Mouse (Mus musculus): ENCODE results near the gene Aspdh. TPM values are rescaled to one million over a fixed set of nuclear protein-coding genes. Genes with fewer than 3 reads are reported as not detected.

Gene Aspdh
- total RNA-seq, 2 experiments from 2014 or later: 20.5 to 24.5 TPM

GRCm38 (mm10) chr7:44495992-44496770 lies 31.0 kb downstream of the Aspdh start, which contains the start of the genes Emc10 and Fam71e1:
Gene Emc10 (minus strand): TSS chr7:44496529.
Gene Fam71e1 (plus strand): TSS chr7:44496581.
- peak; percentile 98 for DNase-seq
- intact Hi-C loops (cut with DNase I): no loop called here

GRCm38 (mm10) chr7:44496771-44497109 lies 31.5 kb downstream of the Aspdh start:
- intact Hi-C loops (cut with DNase I): no loop called here
- no peak for DNase-seq

- intact Hi-C loops (cut with DNase I): no loop called here
- DNase-seq: no peak
Observed at GRCm38 (mm10) chr7:44497361-44498055, 32.3 kb downstream of the Aspdh start.

- intact Hi-C loops (cut with DNase I): no loop called here
- DNase-seq: no peak
Observed at GRCm38 (mm10) chr7:44498922-44499321, 33.7 kb downstream of the Aspdh start.

GRCm38 (mm10) chr7:44500046-44500445 lies 34.9 kb downstream of the Aspdh start:
- intact Hi-C loops (cut with DNase I): no loop called here
- no peak for DNase-seq

GRCm38 (mm10) chr7:44501563-44502115 lies 36.4 kb downstream of the Aspdh start:
- peak; percentile 80 for DNase-seq
- intact Hi-C loops (cut with DNase I): no loop called here

GRCm38 (mm10) chr7:44507491-44507890 lies 42.3 kb downstream of the Aspdh start:
- intact Hi-C loops (cut with DNase I): no loop called here
- DNase-seq: no peak

Small RNA genes lying within 50 kb of the gene (microRNA-seq; reads per million reads assigned to microRNA genes)
- gene Mir7052: 0.90 reads per million

Other genes with a start within 250 kb of the Aspdh start
- gene Klk1b5, start 249.4 kb upstream of the Aspdh start, total RNA-seq (2021): not detected
- gene Klk1, start 240.0 kb upstream of the Aspdh start, total RNA-seq (2021): not detected
- not detected for gene Gm36864, start 229.2 kb upstream of the Aspdh start, total RNA-seq (2021)
- gene 1700028J19Rik, start 218.7 kb upstream of the Aspdh start, total RNA-seq (2021): under 1 TPM; 0.64 to 0.82 TPM
- 100 to 1,000 TPM; 169 to 191 TPM for gene 2410002F23Rik, start 218.7 kb upstream of the Aspdh start, total RNA-seq (2021)
- not detected for gene Acp4, start 208.0 kb upstream of the Aspdh start, total RNA-seq (2021)
- gene Gm15517, start 203.9 kb upstream of the Aspdh start, total RNA-seq (2021): not detected
- gene Clec11a, start 158.5 kb upstream of the Aspdh start, total RNA-seq (2021): 1 to 10 TPM; 2.5 to 2.8 TPM
- gene Shank1, start 155.1 kb upstream of the Aspdh start, total RNA-seq (2021): 100 to 1,000 TPM; 299 to 336 TPM
- gene Syt3, start 81.3 kb upstream of the Aspdh start, total RNA-seq (2021): 10 to 100 TPM; 45.1 to 52.4 TPM
- gene 1700008O03Rik, start 79.6 kb upstream of the Aspdh start, total RNA-seq (2021): 1 to 10 TPM; 1.3 to 2.4 TPM
- gene Lrrc4b, start 36.4 kb upstream of the Aspdh start, total RNA-seq (2021): 100 to 1,000 TPM; 357 to 379 TPM
- 10 to 100 TPM; 31.9 to 32.6 TPM for gene Josd2, start 2.6 kb downstream of the Aspdh start, total RNA-seq (2021)
- 100 to 1,000 TPM; 146 to 150 TPM for gene Emc10, start 31.1 kb downstream of the Aspdh start, total RNA-seq (2021)
- 10 to 100 TPM; 23.8 to 27.3 TPM for gene Fam71e1, start 31.2 kb downstream of the Aspdh start, total RNA-seq (2021)
- under 1 TPM in 1 of 2 experiments, not detected in 1; 0.10 TPM for gene Mybpc2, start 59.3 kb downstream of the Aspdh start, total RNA-seq (2021)
- gene Spib, start 66.7 kb downstream of the Aspdh start, total RNA-seq (2021): under 1 TPM in 1 of 2 experiments, not detected in 1; 0.20 TPM
- 10 to 100 TPM; 13.6 to 14.4 TPM for gene Pold1, start 83.5 kb downstream of the Aspdh start, total RNA-seq (2021)
- gene Nr1h2, start 88.6 kb downstream of the Aspdh start, total RNA-seq (2021): 10 to 100 TPM; 44.4 to 55.0 TPM
- gene Napsa, start 107.0 kb downstream of the Aspdh start, total RNA-seq (2021): under 1 TPM in 1 of 2 experiments, not detected in 1; 0.30 TPM
- gene Kcnc3, start 125.3 kb downstream of the Aspdh start, total RNA-seq (2021): 10 to 100 TPM; 31.0 to 33.0 TPM
- 1 to 10 TPM; 3.0 to 5.7 TPM for gene Myh14, start 205.5 kb downstream of the Aspdh start, total RNA-seq (2021)
- not detected for gene Izumo2, start 243.4 kb downstream of the Aspdh start, total RNA-seq (2021)